ENCODE assay signal across 17 mouse cellular contexts in the genomic region with DNA sequence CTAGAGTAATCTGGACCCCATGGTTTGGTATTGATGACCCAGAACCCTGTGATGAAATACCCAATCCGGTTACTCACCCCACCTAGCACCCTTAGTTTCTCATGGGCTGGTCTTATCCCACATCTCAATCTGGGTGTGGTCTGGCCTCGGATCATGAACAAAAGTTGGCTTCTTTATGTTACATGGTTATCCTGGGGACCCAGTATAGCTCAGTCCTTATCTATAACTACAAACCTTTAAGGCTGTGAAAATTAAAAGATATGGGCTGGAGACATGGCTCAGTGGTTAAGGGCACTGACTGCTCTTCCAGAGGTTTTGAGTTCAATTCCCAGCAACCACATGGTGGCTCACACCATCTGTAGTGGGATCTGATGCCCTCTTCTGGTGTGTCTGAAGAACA. TPM values are rescaled to one million over a fixed set of nuclear protein-coding genes. Genes with fewer than 3 reads are reported as not detected.
"Had no signal": no experiment of that assay in that cellular context is flagged by ENCODE, and none has a peak within 500 bp of the region (broad histone marks: within the 10 kb centered on the region; RNA-seq: fewer than 3 reads in every experiment).

No protein-coding gene starts in this region.

- H3K4me1 ChIP-seq: lung, embryonic 15.5 days; midbrain, embryonic 10.5 days; midbrain, embryonic 13.5 days; neural tube, embryonic 13.5 days had no signal

- H3K36me3 ChIP-seq: lung, embryonic 15.5 days; midbrain, embryonic 10.5 days; midbrain, embryonic 13.5 days; neural tube, embryonic 13.5 days had no signal

- DNase-seq: kidney, adult 18-20 months; kidney, adult 9 months; kidney, postnatal 25 days; layer of hippocampus, adult 9-11 months; lung, adult 18-20 months; lung, postnatal 14 days; lung, postnatal 4 days; thymus, adult 18-20 months; thymus, postnatal 36 days had no signal

- H3K27me3 ChIP-seq: lung, embryonic 15.5 days; midbrain, embryonic 13.5 days; neural tube, embryonic 13.5 days had no signal

- H3K27ac ChIP-seq: layer of hippocampus, adult 2 months; lung, embryonic 15.5 days; midbrain, embryonic 10.5 days; midbrain, embryonic 13.5 days; neural tube, embryonic 13.5 days had no signal

- ATAC-seq: intestine, embryonic 16.5 days; midbrain, embryonic 13.5 days; midbrain, embryonic 16.5 days had no signal

- H3K4me3 ChIP-seq: layer of hippocampus, adult 2 months; lung, embryonic 15.5 days; midbrain, embryonic 10.5 days; midbrain, embryonic 13.5 days; myocyte; neural tube, embryonic 13.5 days had no signal

- H3K9ac ChIP-seq: lung, embryonic 15.5 days; midbrain, embryonic 13.5 days; neural tube, embryonic 13.5 days had no signal

- H3K4me2 ChIP-seq: lung, embryonic 15.5 days; midbrain, embryonic 13.5 days; neural tube, embryonic 13.5 days had no signal

- H3K9me3 ChIP-seq: lung, embryonic 15.5 days; midbrain, embryonic 10.5 days; midbrain, embryonic 13.5 days; neural tube, embryonic 13.5 days had no signal

RNA-seq across cellular contexts. Expression of a gene that starts 29.3 kb away (rescaled TPM):
- polyA plus RNA-seq: neural tube, embryonic 13.5 days had no signal
